Mouse (Mus musculus) kidney, adult 2 months (tissue): ENCODE results near the gene Iqsec1.

Source experiments
- CTCF ChIP-seq: fragments of 200-500 bp; conservative IDR thresholded peaks from 2 replicates; pipeline ENCODE4 v1.5.1; 2011; ENCODE audit warnings: low read depth, mild to moderate bottlenecking, control low read depth, low read length, moderate library complexity, mixed read lengths; ENCODE audit not compliant: insufficient read depth, insufficient read length
- POLR2A ChIP-seq: fragments of 200-500 bp; IDR thresholded peaks from one replicate; pipeline ENCODE4 v1.6.1; 2011; ENCODE audit warnings: low read depth, low read length, control low read depth

- TF ChIP-seq CTCF = no peak
- no peak for TF ChIP-seq POLR2A
Observed at GRCm38 (mm10) chr6:90625207-90625994, 363.1 kb downstream of the Iqsec1 start.
